ENCODE assay signal across 8 mouse cellular contexts in genomic region chr16:58408062-58408486, GRCm38 (mm10). TPM values are rescaled to one million over a fixed set of nuclear protein-coding genes. Genes with fewer than 3 reads are reported as not detected.
DNase-seq lines count a peak whose midpoint lies in the region; ATAC-seq and TF ChIP-seq lines count a peak whose summit lies in the region.

TSS of gene Dcbld2 (plus strand) at chr16:58408443.

- H3K79me2 ChIP-seq in MEL (ENCODE audit: control insufficient read depth, insufficient read depth, low read length, poor library complexity) = peaks cover 5% of the 10 kb centered on the region

- under 1% methylated on average over 29 of the region's 32 CpGs for WGBS in cerebellum, adult 2 months
- WGBS in forebrain, postnatal 0 days = 0% methylated on average over 26 of the region's 32 CpGs
- WGBS in lung, embryonic 15.5 days = 0% methylated on average over 27 of the region's 32 CpGs

- TF ChIP-seq CTCF in MEL (IDR thresholded peaks at IDR 0.05 in 2 of 3, conservative IDR thresholded peaks at IDR 0.05 in 1 of 3; ENCODE audit: control insufficient read depth in 1 of 3, insufficient read depth in 1 of 3, low read depth in 2 of 3, low read length in 3 of 3, poor library complexity in 1 of 3, severe bottlenecking in 1 of 3) = no peak
- no peak for TF ChIP-seq CTCF in cerebellum, adult 2 months (IDR thresholded peaks at IDR 0.05; ENCODE audit: borderline replicate concordance, insufficient read depth, low read depth, low read length)
- no peak for TF ChIP-seq CTCF in forebrain, postnatal 0 days (IDR thresholded peaks at IDR 0.05; ENCODE audit: low read depth)

- no peaks in the 10 kb centered on the region for H3K9me3 ChIP-seq in MEL (replicated peaks; ENCODE audit: insufficient read depth, low read length)
- H3K9me3 ChIP-seq in forebrain, postnatal 0 days (ENCODE audit: low read length) = no peaks in the 10 kb centered on the region
- no peaks in the 10 kb centered on the region for H3K9me3 ChIP-seq in lung, embryonic 15.5 days

- peak; percentile 98 for DNase-seq in MEL (ENCODE audit: low read depth, low spot score)
- peak; percentile 95 to 98 for DNase-seq in cerebellum, adult 2 months
- DNase-seq in forebrain, postnatal 0 days = peak; percentile 97
- peak; percentile 98 for DNase-seq in heart, postnatal 4 days
- DNase-seq in layer of hippocampus, adult 8-10 months (ENCODE audit: low spot score in 2 of 2) = peak; percentile 97 to 98
- peak; percentile 98 for DNase-seq in ovary, adult 18-20 months (ENCODE audit: low spot score)
- DNase-seq in thymus, postnatal 0 days (ENCODE audit: low spot score) = peak; percentile 84

- no peak for TF ChIP-seq EP300 in MEL (IDR thresholded peaks at IDR 0.05; ENCODE audit: low read depth in 1 of 2, low read length in 2 of 2)

- H3K4me3 ChIP-seq in MEL (ENCODE audit: control insufficient read depth in 1 of 2, insufficient read depth in 1 of 2, low read depth in 2 of 2, low read length in 2 of 2) = peak within 1 kb of the TSS; percentile 86 to 98
- H3K4me3 ChIP-seq in cerebellum, adult 2 months (replicated peaks; ENCODE audit: insufficient read depth, low read depth, low read length) = peak within 1 kb of the TSS; percentile 79
- peak within 1 kb of the TSS; percentile 89 for H3K4me3 ChIP-seq in forebrain, postnatal 0 days (ENCODE audit: low read depth, low read length)
- H3K4me3 ChIP-seq in lung, embryonic 15.5 days = peak within 1 kb of the TSS; percentile 87

- H3K27ac ChIP-seq in MEL (ENCODE audit: control insufficient read depth, low read depth, low read length) = no peak within 1 kb of the TSS
- H3K27ac ChIP-seq in cerebellum, adult 2 months (ENCODE audit: insufficient read depth, low read length) = no peak within 1 kb of the TSS
- H3K27ac ChIP-seq in forebrain, postnatal 0 days (ENCODE audit: low read depth, low read length) = peak within 1 kb of the TSS; percentile 85
- H3K27ac ChIP-seq in lung, embryonic 15.5 days = peak within 1 kb of the TSS; percentile 86

- TF ChIP-seq POLR2A in MEL (IDR thresholded peaks at IDR 0.05; ENCODE audit: control insufficient read depth in 1 of 2, insufficient read depth in 1 of 2, low read depth in 1 of 2, low read length in 2 of 2, poor library complexity in 1 of 2) = no peak
- TF ChIP-seq POLR2A in cerebellum, adult 2 months (IDR thresholded peaks at IDR 0.05; ENCODE audit: borderline replicate concordance, insufficient read depth, low read length) = no peak

- 0 out of 4 replicates have a peak, but pooled peaks cover 0 to 2% of the 10 kb centered on the region in 2 experiments for H3K27me3 ChIP-seq in MEL (ENCODE audit: control insufficient read depth in 1 of 2, insufficient read depth in 2 of 2, low read length in 2 of 2)
- no peaks in the 10 kb centered on the region for H3K27me3 ChIP-seq in cerebellum, adult 2 months (ENCODE audit: control insufficient read depth, insufficient read depth, low read length)
- H3K27me3 ChIP-seq in forebrain, postnatal 0 days (ENCODE audit: insufficient read depth, low read length) = no peaks in the 10 kb centered on the region
- no peaks in the 10 kb centered on the region for H3K27me3 ChIP-seq in lung, embryonic 15.5 days

- peak; percentile 99 for ATAC-seq in forebrain, postnatal 0 days
- peak; percentile 100 for ATAC-seq in lung, embryonic 15.5 days (ENCODE audit: borderline replicate concordance, extremely low read depth, low FRiP score, low TSS enrichment)

- H3K4me2 ChIP-seq in forebrain, postnatal 0 days (ENCODE audit: low read depth) = peak within 1 kb of the TSS; percentile 80
- peak within 1 kb of the TSS; percentile 64 for H3K4me2 ChIP-seq in lung, embryonic 15.5 days

- no peak for TF ChIP-seq RAD21 in MEL (IDR thresholded peaks at IDR 0.05; ENCODE audit: low read depth, low read length)

- H3K36me3 ChIP-seq in MEL (ENCODE audit: control insufficient read depth in 1 of 2, insufficient read depth in 2 of 2, low read length in 2 of 2) = peaks cover 0 to 9% of the 10 kb centered on the region in 2 experiments; a peak in 2 of 4 replicates
- no peaks in the 10 kb centered on the region for H3K36me3 ChIP-seq in forebrain, postnatal 0 days (ENCODE audit: insufficient read depth)
- H3K36me3 ChIP-seq in lung, embryonic 15.5 days = no peaks in the 10 kb centered on the region

- H3K9ac ChIP-seq in MEL (ENCODE audit: control insufficient read depth, low read depth, low read length, poor library complexity, severe bottlenecking) = peak within 1 kb of the TSS; percentile 81
- peak within 1 kb of the TSS; percentile 76 for H3K9ac ChIP-seq in forebrain, postnatal 0 days
- H3K9ac ChIP-seq in lung, embryonic 15.5 days = peak within 1 kb of the TSS; percentile 88

- H3K4me1 ChIP-seq in MEL (ENCODE audit: control insufficient read depth in 1 of 2, insufficient read depth in 2 of 2, low read length in 2 of 2) = peaks cover 0 to 9% of the 10 kb centered on the region in 2 experiments; a peak in 2 of 4 replicates
- H3K4me1 ChIP-seq in cerebellum, adult 2 months (ENCODE audit: control insufficient read depth, insufficient read depth, low read length) = no peaks in the 10 kb centered on the region; the same call in 1 of the 2 replicates
- no peaks in the 10 kb centered on the region for H3K4me1 ChIP-seq in forebrain, postnatal 0 days (ENCODE audit: insufficient read depth)
- peaks cover 23% of the 10 kb centered on the region for H3K4me1 ChIP-seq in lung, embryonic 15.5 days

TF ChIP-seq in MEL, 35 proteins besides CTCF, POLR2A, EP300 and RAD21:
- TF ChIP-seq GABPA (IDR thresholded peaks at IDR 0.05; ENCODE audit: low read depth, low read length) (no peak), SIN3A (IDR thresholded peaks at IDR 0.05; ENCODE audit: low read length) (peak; percentile 68), MXI1 (IDR thresholded peaks at IDR 0.05; ENCODE audit: low read depth, low read length) (peak; percentile 36), GATA1 (IDR thresholded peaks at IDR 0.05; ENCODE audit: low read depth, low read length) (no peak), ZNF384 (IDR thresholded peaks at IDR 0.05; ENCODE audit: low read depth, low read length) (no peak), RCOR1 (IDR thresholded peaks at IDR 0.05; ENCODE audit: low read depth, low read length) (no peak), E2F4 (IDR thresholded peaks at IDR 0.05; ENCODE audit: borderline replicate concordance, low read depth, low read length) (peak; percentile 39; the same call in 1 of the 2 replicates), NELFE (IDR thresholded peaks at IDR 0.05; ENCODE audit: low read depth, low read length) (no peak), TCF12 (IDR thresholded peaks at IDR 0.05; ENCODE audit: low read depth, low read length) (no peak; the same call in 1 of the 2 replicates), UBTF (IDR thresholded peaks at IDR 0.05; ENCODE audit: borderline replicate concordance, insufficient read depth, low read depth, low read length) (no peak), JUND (IDR thresholded peaks at IDR 0.05; ENCODE audit: low read depth, low read length) (no peak), ELF1 (IDR thresholded peaks at IDR 0.05; ENCODE audit: low read depth, low read length) (0 out of 2 replicates have a peak, but pooled peaks have one; percentile 34), ZC3H11A (IDR thresholded peaks at IDR 0.05; ENCODE audit: low read depth, low read length) (no peak), MAZ (IDR thresholded peaks at IDR 0.05; ENCODE audit: low read depth, low read length) (peak; percentile 73), CHD1 (IDR thresholded peaks at IDR 0.05; ENCODE audit: low read depth, low read length) (no peak)

RNA-seq across cellular contexts. Expression of gene Dcbld2, which starts in this region (rescaled TPM):
- 3.0 and 3.5 TPM in 2 replicates for total RNA-seq in MEL (2012; rRNA removed)
- polyA plus RNA-seq in MEL (2012; ENCODE audit: insufficient read depth in 1 of 2, insufficient read length in 2 of 2, low read depth in 1 of 2, low replicate concordance in 2 of 2, missing spikeins in 1 of 2) = 1 to 10 TPM in 1 of 2 experiments, not detected in 1; 9.4 TPM
- polyA plus RNA-seq in cerebellum, adult 2 months (2012; rRNA removed) = 17.0 and 17.1 TPM in 2 replicates
- 21.0 and 24.7 TPM in 2 replicates for total RNA-seq in forebrain, postnatal 0 days (2014; rRNA removed)
- polyA plus RNA-seq in forebrain, postnatal 0 days (2015; fragmentation: Nextera tagmentation; extraction: Ambion mirVana) = 1.8 and 3.0 TPM in 2 replicates
- 10 to 100 TPM; 36.3 to 38.7 TPM for total RNA-seq in heart, postnatal 4 days (2021)
- total RNA-seq in layer of hippocampus, adult 8-10 months (2022) = 10 to 100 TPM; 12.6 to 14.7 (median 13.5) TPM
- polyA plus RNA-seq in lung, embryonic 15.5 days (2015; fragmentation: Nextera tagmentation; extraction: Ambion mirVana) = 7.4 and 9.7 TPM in 2 replicates
- 0.80 and 1.1 TPM in 2 replicates for polyA plus RNA-seq in thymus, postnatal 0 days (2015; fragmentation: Nextera tagmentation; extraction: Ambion mirVana)

Comparison
In these comparisons a context has a peak if more than half of its experiments do, and no peak if none do; other contexts are left out.
1. H3K27ac ChIP-seq: peak in forebrain, postnatal 0 days (single experiment) and lung, embryonic 15.5 days (single experiment); none in MEL (single experiment) and cerebellum, adult 2 months (single experiment).
2. Peak in every context shown above with its lines, with median percentiles within 50 percentile points of each other: DNase-seq, H3K4me3 ChIP-seq and H3K9ac ChIP-seq.